Mouse (Mus musculus) midbrain, embryonic 16.5 days (tissue): ENCODE measurements at regions not wholly inside any gene's neighbourhood (a gene's known extent, or its start where the extent isn't known, plus 50 kb on each side); places are given as distances from the start of the nearest gene placed in this dataset.

Source experiments
- ATAC-seq: fragments of 200-750 bp; cut with Nextera tagmentation; 2 replicates; pipeline ENCODE4 v1.8.0; 2017; ENCODE audit warnings: moderate TSS enrichment
- H3K27ac ChIP-seq: fragments of 300-500 bp; sonication (generic); 2 replicates; pipeline ENCODE4 v1.5.1; 2014; ENCODE audit warnings: mild to moderate bottlenecking, low read length, mixed read lengths
- H3K27me3 ChIP-seq: fragments of 300-500 bp; sonication (generic); 2 replicates; pipeline ENCODE4 v1.6.1; 2014; ENCODE audit warnings: low read depth, low read length, mixed read lengths; ENCODE audit not compliant: control insufficient read depth, insufficient read depth
- H3K36me3 ChIP-seq: fragments of 300-500 bp; sonication (generic); 2 replicates; pipeline ENCODE4 v1.6.1; 2014; ENCODE audit warnings: mild to moderate bottlenecking, low read length, moderate library complexity, mixed read lengths; ENCODE audit not compliant: control insufficient read depth, insufficient read depth
- H3K4me1 ChIP-seq: fragments of 300-500 bp; sonication (generic); 2 replicates; pipeline ENCODE4 v1.6.1; 2014; ENCODE audit warnings: mild to moderate bottlenecking, low read length, mixed read lengths; ENCODE audit not compliant: control insufficient read depth, insufficient read depth
- H3K4me2 ChIP-seq: fragments of 300-500 bp; sonication (generic); 2 replicates; pipeline ENCODE4 v1.6.1; 2014; ENCODE audit warnings: mild to moderate bottlenecking, low read length, mixed read lengths
- H3K4me3 ChIP-seq: fragments of 300-500 bp; sonication (generic); 2 replicates; pipeline ENCODE4 v1.5.1; 2014; ENCODE audit warnings: low read depth, mild to moderate bottlenecking, low read length, moderate library complexity, mixed read lengths
- H3K9ac ChIP-seq: fragments of 300-500 bp; sonication (generic); 2 replicates; pipeline ENCODE4 v1.6.1; 2014; ENCODE audit warnings: low read depth, low read length, mixed read lengths
- H3K9me3 ChIP-seq: fragments of 300-500 bp; sonication (generic); replicated peaks from 2 replicates; pipeline ENCODE4 v1.6.1; 2014; ENCODE audit warnings: mild to moderate bottlenecking, low read length, mixed read lengths; ENCODE audit not compliant: control insufficient read depth, poor library complexity, severe bottlenecking
- WGBS: fragments of 180-500 bp; shearing (Covaris S2); extraction: QIAGEN DNeasy Blood & Tissue Kit; methylation state at CpG from one replicate; pipeline ENCODE4 v1.1.7; 2014; 5-methylcytosine and 5-hydroxymethylcytosine counted together

- H3K4me1 ChIP-seq, result no peaks in the 10 kb centered on the region
- no peak overlapping the region for H3K4me3 ChIP-seq
- WGBS, result 79% methylated on average over 10 of the region's 10 CpGs
- ATAC-seq, result no peak
- H3K9me3 ChIP-seq, result no peaks in the 10 kb centered on the region
- H3K4me2 ChIP-seq, result no peak overlapping the region
- no peak overlapping the region for H3K9ac ChIP-seq
- no peaks in the 10 kb centered on the region for H3K36me3 ChIP-seq
- no peak overlapping the region for H3K27ac ChIP-seq
- H3K27me3 ChIP-seq, result no peaks in the 10 kb centered on the region
Observed at GRCm38 (mm10) chr13:59363428-59363827, 221.6 kb downstream of the Agtpbp1 start.

DNA sequence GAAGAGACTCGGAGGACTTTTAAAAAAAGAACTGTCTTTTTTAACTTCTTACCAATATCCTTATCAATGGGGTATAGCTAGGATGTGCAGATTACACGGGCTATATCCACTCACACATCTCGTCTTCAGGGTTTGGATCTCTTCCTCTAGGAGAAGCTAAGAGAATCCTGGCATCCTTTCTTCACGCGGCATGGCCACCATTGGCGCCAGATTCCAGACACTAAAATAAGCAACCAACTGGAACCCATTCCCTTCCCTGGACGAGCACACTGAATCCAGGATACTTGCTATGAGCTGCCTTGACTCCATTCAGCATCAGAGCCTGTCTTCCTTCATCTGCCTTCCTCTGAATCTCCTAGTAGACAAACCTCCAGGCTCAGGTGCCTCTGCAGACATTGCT is 223.7 kb downstream of the Agtpbp1 start:
- no peak overlapping the region for H3K27ac ChIP-seq
- H3K9ac ChIP-seq, result no peak overlapping the region
- no peak for ATAC-seq
- WGBS, result 90% methylated on average over 7 of the region's 7 CpGs
- H3K36me3 ChIP-seq, result no peaks in the 10 kb centered on the region
- no peaks in the 10 kb centered on the region for H3K27me3 ChIP-seq
- no peak overlapping the region for H3K4me2 ChIP-seq
- H3K4me1 ChIP-seq, result no peaks in the 10 kb centered on the region
- no peaks in the 10 kb centered on the region for H3K9me3 ChIP-seq
- H3K4me3 ChIP-seq, result no peak overlapping the region

- no peaks in the 10 kb centered on the region for H3K9me3 ChIP-seq
- H3K4me3 ChIP-seq, result no peak overlapping the region
- no peak overlapping the region for H3K27ac ChIP-seq
- WGBS, result 54% methylated on average over 3 of the region's 3 CpGs
- H3K36me3 ChIP-seq, result no peaks in the 10 kb centered on the region
- no peak overlapping the region for H3K9ac ChIP-seq
- ATAC-seq, result no peak
- H3K4me2 ChIP-seq, result no peak overlapping the region
- H3K27me3 ChIP-seq, result no peaks in the 10 kb centered on the region
- no peaks in the 10 kb centered on the region for H3K4me1 ChIP-seq
Observed at GRCm38 (mm10) chr13:59360026-59360425, 225.0 kb downstream of the Agtpbp1 start.

DNA sequence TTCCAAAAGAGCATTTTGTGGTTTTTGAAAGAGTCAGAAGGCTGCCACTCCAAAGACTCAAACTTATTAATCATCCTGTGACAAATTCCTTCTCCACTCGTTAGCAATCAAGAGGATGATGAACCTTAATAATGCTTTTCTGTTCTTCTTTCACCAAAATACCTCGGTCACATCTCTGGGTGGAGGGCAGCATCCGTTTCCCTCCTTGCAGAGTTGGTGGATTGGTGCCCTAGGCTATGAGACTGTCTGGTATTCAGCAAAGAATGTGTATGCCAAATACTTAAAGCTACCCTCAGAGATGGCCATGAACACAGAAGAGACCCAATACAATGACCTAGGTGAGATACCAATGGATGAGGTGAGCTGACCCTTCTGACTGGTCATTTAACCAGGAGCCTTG is 226.6 kb downstream of the Agtpbp1 start:
- Histone ChIP-seq H3K9ac (no peak overlapping the region), H3K4me2 (no peak overlapping the region)
- 75% methylated on average over 3 of the region's 3 CpGs for WGBS

GRCm38 (mm10) chr13:59351461-59351860 is 233.6 kb downstream of the Agtpbp1 start:
- 58% methylated on average over 6 of the region's 6 CpGs for WGBS
- no peak overlapping the region for H3K27ac ChIP-seq
- no peak for ATAC-seq

More for the DNA sequence above, 226.6 kb downstream of the Agtpbp1 start:
- Histone ChIP-seq H3K27ac (no peak overlapping the region), H3K36me3 (no peaks in the 10 kb centered on the region), H3K9me3 (no peaks in the 10 kb centered on the region), H3K4me3 (no peak overlapping the region), H3K27me3 (no peaks in the 10 kb centered on the region), H3K4me1 (no peaks in the 10 kb centered on the region)
- ATAC-seq, result no peak

GRCm38 (mm10) chr13:59350613-59351150 is 234.3 kb downstream of the Agtpbp1 start:
- no peak overlapping the region for H3K4me2 ChIP-seq
- H3K36me3 ChIP-seq, result no peaks in the 10 kb centered on the region
- H3K9me3 ChIP-seq, result no peaks in the 10 kb centered on the region
- no peaks in the 10 kb centered on the region for H3K27me3 ChIP-seq
- no peak overlapping the region for H3K27ac ChIP-seq
- no peak overlapping the region for H3K4me3 ChIP-seq
- H3K4me1 ChIP-seq, result no peaks in the 10 kb centered on the region
- no peak for ATAC-seq
- no peak overlapping the region for H3K9ac ChIP-seq
- WGBS, result 63% methylated on average over 7 of the region's 7 CpGs

More at GRCm38 (mm10) chr13:59351461-59351860, 233.6 kb downstream of the Agtpbp1 start:
- Histone ChIP-seq H3K9me3 (no peaks in the 10 kb centered on the region), H3K4me3 (no peak overlapping the region), H3K36me3 (no peaks in the 10 kb centered on the region), H3K9ac (no peak overlapping the region), H3K27me3 (no peaks in the 10 kb centered on the region), H3K4me1 (no peaks in the 10 kb centered on the region), H3K4me2 (no peak overlapping the region)

- Histone ChIP-seq H3K4me1 (no peaks in the 10 kb centered on the region), H3K36me3 (no peaks in the 10 kb centered on the region), H3K4me2 (no peak overlapping the region), H3K27ac (no peak overlapping the region), H3K27me3 (no peaks in the 10 kb centered on the region), H3K9ac (no peak overlapping the region), H3K9me3 (no peaks in the 10 kb centered on the region), H3K4me3 (no peak overlapping the region)
- ATAC-seq, result no peak
Observed at GRCm38 (mm10) chr13:59348510-59348909, 236.5 kb downstream of the Agtpbp1 start.

- no peak overlapping the region for H3K4me2 ChIP-seq
- H3K9ac ChIP-seq, result no peak overlapping the region
- H3K27ac ChIP-seq, result no peak overlapping the region
- H3K4me3 ChIP-seq, result no peak overlapping the region
- H3K4me1 ChIP-seq, result no peaks in the 10 kb centered on the region
- no peaks in the 10 kb centered on the region for H3K9me3 ChIP-seq
- H3K36me3 ChIP-seq, result no peaks in the 10 kb centered on the region
- 87% methylated on average over 13 of the region's 13 CpGs for WGBS
- H3K27me3 ChIP-seq, result no peaks in the 10 kb centered on the region
- no peak for ATAC-seq
Observed at GRCm38 (mm10) chr13:59341871-59342270, 243.2 kb downstream of the Agtpbp1 start.

- no peaks in the 10 kb centered on the region for H3K36me3 ChIP-seq
- H3K4me2 ChIP-seq, result no peak overlapping the region
- no peaks in the 10 kb centered on the region for H3K27me3 ChIP-seq
- no peak overlapping the region for H3K27ac ChIP-seq
- WGBS, result 94% methylated on average over 9 of the region's 9 CpGs
- H3K4me3 ChIP-seq, result no peak overlapping the region
- no peak overlapping the region for H3K9ac ChIP-seq
- no peaks in the 10 kb centered on the region for H3K4me1 ChIP-seq
- no peaks in the 10 kb centered on the region for H3K9me3 ChIP-seq
- no peak for ATAC-seq
Observed at GRCm38 (mm10) chr13:59338436-59338835, 246.6 kb downstream of the Agtpbp1 start.
